Mouse (Mus musculus) testis, postnatal 14 days (tissue): ENCODE measurements at regions not wholly inside any gene's neighbourhood (a gene's known extent, or its start where the extent isn't known, plus 50 kb on each side); places are given as distances from the start of the nearest gene placed in this dataset.

Experiments used
- DNase-seq: peaks from one replicate; pipeline ENCODE4 v3.0.0; 2021; ENCODE audit warnings: low spot score

GRCm38 (mm10) chr12:45437271-45437670 lies 362.8 kb upstream of the Stxbp6 start:
- no peak for DNase-seq

DNA sequence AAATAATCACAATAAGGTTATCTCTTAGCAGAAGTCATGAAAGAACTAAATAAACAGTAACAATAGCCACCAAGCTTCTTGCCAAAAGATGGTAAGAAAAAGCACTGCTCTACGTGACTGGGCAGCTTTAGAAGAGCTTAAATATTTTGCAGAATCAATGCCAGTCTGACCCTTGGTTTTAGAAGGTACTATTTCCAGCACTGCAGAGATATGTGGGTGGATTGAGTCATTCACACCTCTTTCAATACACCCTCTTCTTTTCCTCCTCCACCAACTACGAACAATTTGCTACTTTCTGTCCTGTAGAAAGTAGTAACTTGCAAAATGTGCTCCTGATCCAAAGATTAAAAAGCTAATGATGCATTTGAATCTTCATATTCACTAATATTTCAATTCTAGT lies 324.9 kb upstream of the Stxbp6 start:
- DNase-seq = no peak

DNA sequence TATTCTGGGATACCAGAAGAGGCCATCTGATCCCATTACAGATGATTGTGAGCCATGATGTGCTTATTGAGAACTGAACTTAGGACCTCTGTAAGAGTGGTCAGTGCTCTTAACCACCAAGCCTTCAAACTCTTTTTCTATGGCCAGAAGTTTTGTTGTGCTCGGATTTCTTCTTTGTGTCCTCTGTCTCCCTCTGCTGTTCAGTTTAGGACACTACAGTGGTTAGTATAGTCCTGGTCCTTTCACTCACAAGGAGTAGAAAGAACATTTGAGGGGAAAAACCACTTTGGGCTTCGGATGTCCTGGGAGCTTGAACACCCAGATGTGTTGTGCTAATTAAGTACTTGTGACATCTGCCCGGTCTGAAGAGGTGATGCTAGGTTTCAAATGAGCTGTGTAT lies 310.4 kb upstream of the Stxbp6 start:
- DNase-seq = no peak
